Mouse (Mus musculus) limb, embryonic 13.5 days (tissue): ENCODE measurements around the gene Scd1. TPM values are rescaled to one million over a fixed set of nuclear protein-coding genes. Genes with fewer than 3 reads are reported as not detected.

ENCODE experiments used
- ATAC-seq: fragments of 200-750 bp; cut with Nextera tagmentation; 2 replicates; pipeline ENCODE4 v1.8.0; 2017; ENCODE audit warnings: low read depth, moderate number of reproducible peaks, moderate TSS enrichment; ENCODE audit not compliant: low FRiP score
- H3K27ac ChIP-seq: fragments of 300-500 bp; sonication (generic); 2 replicates; pipeline ENCODE4 v1.5.1; 2015; ENCODE audit warnings: inconsistent platforms, mild to moderate bottlenecking, moderate library complexity
- H3K27me3 ChIP-seq: fragments of 300-500 bp; sonication (generic); 2 replicates; pipeline ENCODE4 v1.6.1; 2015; ENCODE audit warnings: mild to moderate bottlenecking, inconsistent platforms
- H3K36me3 ChIP-seq: fragments of 300-500 bp; sonication (generic); 2 replicates; pipeline ENCODE4 v1.6.1; 2015; ENCODE audit warnings: inconsistent platforms, mild to moderate bottlenecking, moderate library complexity
- H3K4me1 ChIP-seq: fragments of 300-500 bp; sonication (generic); 2 replicates; pipeline ENCODE4 v1.6.1; 2015; ENCODE audit warnings: inconsistent platforms
- H3K4me2 ChIP-seq: fragments of 300-500 bp; sonication (generic); replicated peaks from 2 replicates; pipeline ENCODE4 v1.6.1; 2015; ENCODE audit warnings: inconsistent platforms, mild to moderate bottlenecking, moderate library complexity
- H3K4me3 ChIP-seq: fragments of 300-500 bp; sonication (generic); 2 replicates; pipeline ENCODE4 v1.5.1; 2015; ENCODE audit warnings: moderate library complexity, mild to moderate bottlenecking, inconsistent platforms
- H3K9ac ChIP-seq: fragments of 300-500 bp; sonication (generic); 2 replicates; pipeline ENCODE4 v1.6.1; 2015; ENCODE audit warnings: mild to moderate bottlenecking, inconsistent platforms
- H3K9me3 ChIP-seq: fragments of 300-500 bp; sonication (generic); 2 replicates; pipeline ENCODE4 v1.6.1; 2016; ENCODE audit warnings: inconsistent platforms
- WGBS: fragments of 180-500 bp; shearing (Covaris S2); methylation state at CpG from one replicate; pipeline ENCODE4 v1.1.7; 2015; 5-methylcytosine and 5-hydroxymethylcytosine counted together
- polyA plus RNA-seq: library from polyadenylated mRNA; unstranded; fragments of >200 nt; fragmentation: Nextera tagmentation; extraction: Ambion mirVana; gene quantifications from 2 replicates; pipeline ENCODE4 v1.2.1, GENCODE M21; 2015

Scd1 gene
- polyA plus RNA-seq, 1 experiment from 2014 or later, result 8.0 TPM

GRCm38 (mm10) chr19:44418544-44418943, 10.9 kb upstream of the Scd1 start:
- H3K4me2 ChIP-seq, result no peak overlapping the region
- H3K27me3 ChIP-seq, result no peaks in the 10 kb centered on the region
- H3K4me1 ChIP-seq, result no peaks in the 10 kb centered on the region
- WGBS, result 68% methylated on average over 9 of the region's 9 CpGs
- no peaks in the 10 kb centered on the region for H3K9me3 ChIP-seq
- ATAC-seq, result no peak
- H3K36me3 ChIP-seq, result no peaks in the 10 kb centered on the region
- no peak overlapping the region for H3K9ac ChIP-seq
- H3K4me3 ChIP-seq, result no peak overlapping the region
- H3K27ac ChIP-seq, result no peak overlapping the region

GRCm38 (mm10) chr19:44418061-44418460, 10.4 kb upstream of the Scd1 start:
- Histone ChIP-seq H3K27ac (no peak overlapping the region), H3K9ac (no peak overlapping the region), H3K9me3 (no peaks in the 10 kb centered on the region), H3K4me3 (no peak overlapping the region), H3K27me3 (no peaks in the 10 kb centered on the region), H3K4me1 (no peaks in the 10 kb centered on the region), H3K4me2 (no peak overlapping the region), H3K36me3 (no peaks in the 10 kb centered on the region)
- WGBS, result 81% methylated on average over 5 of the region's 5 CpGs
- ATAC-seq, result no peak

GRCm38 (mm10) chr19:44417448-44417847, 9.8 kb upstream of the Scd1 start:
- Histone ChIP-seq H3K9ac (no peak overlapping the region), H3K27me3 (no peaks in the 10 kb centered on the region)
- 62% methylated on average over 4 of the region's 4 CpGs for WGBS

GRCm38 (mm10) chr19:44416240-44416639, 8.6 kb upstream of the Scd1 start:
- no peak for ATAC-seq
- no peak overlapping the region for H3K27ac ChIP-seq

More at GRCm38 (mm10) chr19:44417448-44417847, 9.8 kb upstream of the Scd1 start:
- Histone ChIP-seq H3K4me3 (no peak overlapping the region), H3K36me3 (no peaks in the 10 kb centered on the region), H3K4me2 (no peak overlapping the region), H3K27ac (no peak overlapping the region), H3K9me3 (no peaks in the 10 kb centered on the region), H3K4me1 (no peaks in the 10 kb centered on the region)
- no peak for ATAC-seq

GRCm38 (mm10) chr19:44415464-44415863, 7.8 kb upstream of the Scd1 start:
- WGBS, result 86% methylated on average over 5 of the region's 5 CpGs
- Histone ChIP-seq H3K9ac (no peak overlapping the region), H3K36me3 (no peaks in the 10 kb centered on the region), H3K4me1 (no peaks in the 10 kb centered on the region), H3K27ac (no peak overlapping the region), H3K9me3 (no peaks in the 10 kb centered on the region), H3K4me3 (no peak overlapping the region), H3K27me3 (no peaks in the 10 kb centered on the region), H3K4me2 (no peak overlapping the region)
- no peak for ATAC-seq

More at GRCm38 (mm10) chr19:44416240-44416639, 8.6 kb upstream of the Scd1 start:
- no peaks in the 10 kb centered on the region for H3K4me1 ChIP-seq
- H3K36me3 ChIP-seq, result no peaks in the 10 kb centered on the region
- H3K4me2 ChIP-seq, result no peak overlapping the region
- no peak overlapping the region for H3K4me3 ChIP-seq
- no peaks in the 10 kb centered on the region for H3K27me3 ChIP-seq
- 82% methylated on average over 5 of the region's 5 CpGs for WGBS
- no peak overlapping the region for H3K9ac ChIP-seq
- no peaks in the 10 kb centered on the region for H3K9me3 ChIP-seq

GRCm38 (mm10) chr19:44410269-44410992, 2.8 kb upstream of the Scd1 start:
- H3K27me3 ChIP-seq, result no peaks in the 10 kb centered on the region
- no peak overlapping the region for H3K4me3 ChIP-seq

GRCm38 (mm10) chr19:44408595-44408994, 916 bp upstream of the Scd1 start:
- Histone ChIP-seq H3K9me3 (no peaks in the 10 kb centered on the region), H3K4me1 (peaks cover 18% of the 10 kb centered on the region), H3K4me3 (peak overlapping the region; percentile 59), H3K36me3 (no peaks in the 10 kb centered on the region), H3K9ac (peak overlapping the region; percentile 66), H3K4me2 (peak overlapping the region; percentile 90), H3K27ac (peak overlapping the region; percentile 81; the same call in 1 of the 2 replicates), H3K27me3 (no peaks in the 10 kb centered on the region)
- WGBS, result 70% methylated on average over 4 of the region's 4 CpGs
- ATAC-seq, result no peak

More at GRCm38 (mm10) chr19:44410269-44410992, 2.8 kb upstream of the Scd1 start:
- Histone ChIP-seq H3K9ac (no peak overlapping the region), H3K36me3 (no peaks in the 10 kb centered on the region), H3K27ac (no peak overlapping the region), H3K9me3 (no peaks in the 10 kb centered on the region), H3K4me2 (no peak overlapping the region), H3K4me1 (peaks cover 17% of the 10 kb centered on the region)
- ATAC-seq, result no peak
- WGBS, result 92% methylated on average over 20 of the region's 20 CpGs

GRCm38 (mm10) chr19:44408223-44408545, 505 bp upstream of the Scd1 start:
- Histone ChIP-seq H3K9ac (peak overlapping the region; percentile 66), H3K27ac (peak overlapping the region; percentile 81), H3K4me3 (peak overlapping the region; percentile 59), H3K27me3 (no peaks in the 10 kb centered on the region), H3K4me1 (peaks cover 18% of the 10 kb centered on the region), H3K4me2 (peak overlapping the region; percentile 90), H3K36me3 (no peaks in the 10 kb centered on the region; the same call in 1 of the 2 replicates), H3K9me3 (no peaks in the 10 kb centered on the region)
- WGBS, result 5% methylated on average over 14 of the region's 14 CpGs
- peak; percentile 73 for ATAC-seq

- peaks cover 38% of the 10 kb centered on the region for H3K36me3 ChIP-seq
- 86% methylated on average over 6 of the region's 6 CpGs for WGBS
- ATAC-seq, result no peak
Measured at GRCm38 (mm10) chr19:44403546-44403945, 4.1 kb downstream of the Scd1 start.

GRCm38 (mm10) chr19:44400484-44401197, 7.0 kb downstream of the Scd1 start:
- no peak overlapping the region for H3K27ac ChIP-seq
- no peaks in the 10 kb centered on the region for H3K9me3 ChIP-seq
- peaks cover 54% of the 10 kb centered on the region for H3K36me3 ChIP-seq
- ATAC-seq, result no peak
- H3K4me2 ChIP-seq, result no peak overlapping the region
- H3K4me3 ChIP-seq, result no peak overlapping the region
- H3K27me3 ChIP-seq, result no peaks in the 10 kb centered on the region
- H3K4me1 ChIP-seq, result peaks cover 3% of the 10 kb centered on the region; the same call in 1 of the 2 replicates
- no peak overlapping the region for H3K9ac ChIP-seq
- WGBS, result 86% methylated on average over 8 of the region's 8 CpGs

More at GRCm38 (mm10) chr19:44403546-44403945, 4.1 kb downstream of the Scd1 start:
- Histone ChIP-seq H3K9ac (no peak overlapping the region), H3K4me3 (no peak overlapping the region), H3K4me1 (peaks cover 17% of the 10 kb centered on the region), H3K9me3 (no peaks in the 10 kb centered on the region), H3K27ac (no peak overlapping the region), H3K4me2 (no peak overlapping the region), H3K27me3 (no peaks in the 10 kb centered on the region)

GRCm38 (mm10) chr19:44400076-44400475, 7.6 kb downstream of the Scd1 start:
- no peak for ATAC-seq
- WGBS, result 92% methylated on average over 18 of the region's 18 CpGs

GRCm38 (mm10) chr19:44396742-44397141, 10.9 kb downstream of the Scd1 start:
- Histone ChIP-seq H3K4me3 (no peak overlapping the region), H3K27ac (no peak overlapping the region), H3K4me1 (no peaks in the 10 kb centered on the region), H3K36me3 (peaks cover 43% of the 10 kb centered on the region), H3K9ac (no peak overlapping the region), H3K27me3 (no peaks in the 10 kb centered on the region), H3K9me3 (no peaks in the 10 kb centered on the region), H3K4me2 (no peak overlapping the region)
- ATAC-seq, result no peak
- 90% methylated on average over 5 of the region's 5 CpGs for WGBS

More at GRCm38 (mm10) chr19:44400076-44400475, 7.6 kb downstream of the Scd1 start:
- no peak overlapping the region for H3K4me3 ChIP-seq
- no peak overlapping the region for H3K9ac ChIP-seq
- H3K9me3 ChIP-seq, result no peaks in the 10 kb centered on the region
- no peaks in the 10 kb centered on the region for H3K4me1 ChIP-seq
- H3K27me3 ChIP-seq, result no peaks in the 10 kb centered on the region
- no peak overlapping the region for H3K27ac ChIP-seq
- H3K4me2 ChIP-seq, result no peak overlapping the region
- peaks cover 54% of the 10 kb centered on the region for H3K36me3 ChIP-seq
